Mouse (Mus musculus) kidney, adult 2 months (tissue): Measurements from ENCODE around the gene Rimbp2.

Source experiments
- CTCF ChIP-seq: fragments of 200-500 bp; conservative IDR thresholded peaks from 2 replicates; pipeline ENCODE4 v1.5.1; 2011; ENCODE audit warnings: low read depth, mild to moderate bottlenecking, control low read depth, low read length, moderate library complexity, mixed read lengths; ENCODE audit not compliant: insufficient read depth, insufficient read length
- POLR2A ChIP-seq: fragments of 200-500 bp; IDR thresholded peaks from one replicate; pipeline ENCODE4 v1.6.1; 2011; ENCODE audit warnings: low read depth, low read length, control low read depth

DNA sequence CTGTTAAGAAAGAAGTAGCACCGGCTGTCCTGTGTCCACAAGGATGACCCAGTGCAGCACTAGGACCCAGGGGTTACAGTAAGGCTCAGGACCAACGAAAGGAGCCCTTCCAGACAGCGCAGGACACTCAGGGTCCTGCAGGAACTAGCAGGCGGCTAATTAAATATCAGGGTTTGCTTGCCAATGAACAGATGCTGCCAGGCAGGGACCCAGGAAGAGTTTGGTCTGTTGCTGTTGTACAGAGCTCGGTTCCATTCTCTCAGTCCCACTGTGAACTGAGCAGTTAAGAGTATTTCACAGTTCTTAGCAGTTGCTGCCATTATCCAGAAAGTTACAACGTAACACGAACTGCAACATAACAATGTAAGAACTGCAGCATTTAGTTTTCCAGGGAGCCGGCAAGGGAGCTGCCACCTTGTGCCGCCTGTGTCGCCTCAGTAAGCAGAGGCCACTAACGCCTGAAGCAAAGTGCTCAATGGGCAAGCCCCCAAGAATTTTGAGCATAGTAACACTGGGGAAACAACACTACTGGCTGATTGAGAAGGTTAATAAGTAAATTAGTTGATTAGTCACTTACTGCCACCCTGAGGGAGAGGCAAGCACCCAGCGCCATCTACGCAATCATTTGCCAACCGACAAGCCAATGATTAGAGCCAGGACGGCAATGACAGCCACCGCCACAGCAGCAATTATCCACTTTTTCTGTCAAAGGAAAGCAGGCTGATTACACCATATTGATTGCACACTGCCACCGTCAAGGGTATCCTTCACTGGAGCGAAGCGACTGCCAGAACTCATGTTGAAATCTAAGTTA is 34.1 kb upstream of the Rimbp2 start:
- TF ChIP-seq CTCF (no peak), POLR2A (no peak)
